Mouse (Mus musculus) thymus, postnatal 25 days (tissue): Measurements from ENCODE around the gene Dph7.
A peak's percentile ranks its signal among the peaks of the same experiment; 100 is the strongest.
"Not testable (repeated sequence)": the region's sequence is repeated elsewhere in the genome, so short reads cannot be mapped to it uniquely, and the experiment has no call there.

Experiments
- DNase-seq: peaks from one replicate; pipeline ENCODE4 v3.0.0; 2022

Gene Dph7

DNA sequence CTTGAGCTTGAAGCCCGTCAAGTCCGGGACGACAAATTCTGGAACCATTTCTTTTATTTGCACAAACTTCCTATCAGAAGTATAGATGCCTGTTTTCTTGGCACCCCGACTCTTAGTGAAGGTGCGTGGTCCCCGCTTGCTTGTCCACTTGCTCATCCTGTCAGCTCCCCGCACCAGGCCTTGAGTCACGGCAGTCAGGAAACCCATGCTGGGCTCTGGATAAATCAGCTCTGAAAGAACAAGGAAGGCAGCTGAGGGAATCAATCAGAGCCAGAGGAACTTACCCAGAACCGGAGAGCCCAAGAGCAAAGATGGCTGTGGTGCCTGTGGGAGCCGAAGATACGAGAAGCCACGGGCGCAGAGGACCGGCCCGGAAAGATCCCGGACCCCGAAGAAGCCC, 12.3 kb downstream of the Dph7 start:
- not testable (repeated sequence) for DNase-seq

DNA sequence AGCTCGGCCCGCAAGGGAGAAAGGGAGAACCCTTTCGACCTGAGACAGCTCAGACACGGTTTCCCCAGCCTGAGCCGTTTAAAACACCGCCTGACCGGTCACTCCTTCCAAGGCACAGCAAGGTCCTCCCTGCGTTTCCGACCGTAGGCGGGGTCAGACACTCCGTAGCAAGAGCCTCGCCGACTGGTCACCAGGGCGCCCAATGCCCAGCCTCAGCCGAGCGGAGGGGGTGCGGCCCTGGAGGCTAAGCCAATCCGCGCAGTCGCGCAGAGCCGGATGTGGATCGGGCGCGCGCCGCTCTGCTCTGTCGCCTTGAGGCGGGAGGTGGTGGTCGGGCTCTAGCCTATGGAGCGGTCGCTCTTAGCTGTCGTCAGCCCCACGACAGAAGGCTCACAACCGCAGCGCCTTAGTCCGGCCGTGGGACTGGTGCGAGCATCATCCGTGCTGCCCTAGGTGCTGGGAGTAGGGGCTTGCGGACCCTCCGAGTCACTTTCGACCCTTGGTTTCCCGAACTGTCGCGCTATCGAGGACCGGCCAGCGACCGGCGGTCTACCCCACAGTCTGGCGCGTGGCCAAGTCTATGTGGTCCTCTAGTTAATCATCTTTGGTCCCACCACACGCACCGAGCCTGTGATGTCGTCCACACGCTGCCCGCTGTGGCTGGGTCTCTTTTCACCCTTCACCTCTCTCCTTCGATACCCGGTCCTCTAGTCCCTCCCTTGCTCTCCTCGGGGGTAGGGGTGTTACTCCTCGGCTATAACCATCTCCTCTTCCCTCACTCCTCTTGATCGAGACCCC, 12.9 kb downstream of the Dph7 start, which contains the start of gene Mrpl41:
Mrpl41 (minus strand) TSS at position 193 of the 798 bp plus-strand sequence.
- peak; percentile 95 for DNase-seq

DNA sequence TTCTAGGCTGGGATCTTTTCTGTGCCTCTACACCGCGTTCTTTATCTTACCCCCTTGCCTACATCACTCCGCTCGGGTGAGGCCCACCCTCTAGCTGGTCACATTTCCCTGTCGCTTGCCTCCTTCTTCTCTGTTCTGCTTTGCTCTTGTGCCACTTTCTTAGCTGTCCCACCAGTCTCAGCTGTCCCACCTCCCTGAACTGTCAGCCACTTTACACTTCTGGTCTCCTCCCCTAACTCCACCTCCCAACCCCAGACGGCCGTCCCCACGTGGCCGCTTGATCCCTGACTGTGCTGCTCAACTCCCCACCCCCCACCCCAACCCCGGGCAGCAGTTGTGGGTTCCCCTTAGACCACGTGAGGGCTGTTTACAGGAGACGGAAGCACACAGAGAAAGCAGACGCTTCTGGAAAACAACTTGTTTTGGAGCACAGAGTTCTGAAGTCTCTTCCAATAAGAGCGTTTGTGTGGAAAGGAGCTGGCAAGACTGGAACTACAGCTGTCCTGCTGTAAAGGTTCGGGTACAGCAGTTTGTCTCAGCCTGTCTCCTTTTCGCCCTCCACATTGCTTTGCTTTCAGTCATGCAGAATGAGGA, 13.6 kb downstream of the Dph7 start, which contains the start of gene Pnpla7:
Pnpla7 (plus strand) TSS at position 330 of the 594 bp plus-strand sequence.
- DNase-seq = peak; percentile 82

DNA sequence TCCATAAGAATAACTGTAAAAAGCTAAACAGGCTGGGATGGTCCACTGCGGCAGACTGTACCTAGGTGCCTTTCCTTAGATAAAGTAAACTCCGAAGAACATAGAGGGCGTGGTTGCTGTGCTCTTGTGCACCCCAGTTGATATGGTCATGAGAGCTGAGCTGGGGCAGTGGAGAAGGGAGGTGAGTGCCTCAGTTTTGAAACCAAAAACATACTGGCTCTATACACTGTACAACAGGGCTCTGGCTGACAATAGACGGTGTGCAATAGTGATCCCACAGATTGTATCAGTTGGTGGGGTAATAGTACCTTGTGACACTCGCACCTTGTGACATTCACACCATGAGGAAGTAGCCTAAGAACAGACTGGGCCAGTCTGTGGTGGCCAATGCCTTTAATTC, 14.8 kb downstream of the Dph7 start:
- DNase-seq = no peak

DNA sequence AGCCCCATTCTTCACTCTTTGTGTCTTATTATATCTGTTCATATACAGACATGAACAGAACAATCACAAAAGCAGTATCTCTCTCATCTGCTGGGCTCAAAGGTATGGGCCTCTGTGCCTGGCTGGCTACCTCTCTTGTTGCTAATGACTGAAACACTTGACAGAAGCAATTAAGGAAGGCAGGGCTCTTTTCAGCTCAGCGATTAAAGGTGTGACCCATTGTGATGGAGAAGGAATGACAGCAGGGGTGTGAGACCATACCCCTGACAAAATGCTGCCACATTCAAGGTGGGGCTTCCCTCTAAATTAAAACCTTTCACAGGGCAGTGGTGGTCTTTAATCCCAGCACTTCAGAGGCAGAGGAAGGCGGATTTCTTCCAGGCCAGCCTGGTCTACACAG, 25.6 kb downstream of the Dph7 start:
- DNase-seq = no peak

DNA sequence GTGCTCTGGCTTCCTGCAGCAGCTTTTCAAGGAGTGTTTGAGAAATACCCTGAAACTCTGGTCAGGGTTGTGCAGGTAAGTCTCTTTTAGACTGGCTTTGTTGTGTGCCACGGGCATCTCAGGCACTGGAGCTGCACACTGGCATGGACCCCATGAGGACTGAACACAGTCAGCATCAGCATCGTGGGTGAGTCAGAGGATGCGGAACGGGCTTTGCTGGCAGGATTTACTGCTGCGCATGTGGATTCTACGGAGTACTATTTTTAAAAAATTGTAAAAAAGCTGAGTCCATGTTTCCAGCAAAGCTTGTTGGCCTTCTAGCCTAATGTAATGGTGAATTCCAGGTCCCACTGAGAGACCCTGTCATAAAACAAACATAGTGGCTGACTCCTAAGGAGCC, 33.1 kb downstream of the Dph7 start:
- DNase-seq = no peak

DNA sequence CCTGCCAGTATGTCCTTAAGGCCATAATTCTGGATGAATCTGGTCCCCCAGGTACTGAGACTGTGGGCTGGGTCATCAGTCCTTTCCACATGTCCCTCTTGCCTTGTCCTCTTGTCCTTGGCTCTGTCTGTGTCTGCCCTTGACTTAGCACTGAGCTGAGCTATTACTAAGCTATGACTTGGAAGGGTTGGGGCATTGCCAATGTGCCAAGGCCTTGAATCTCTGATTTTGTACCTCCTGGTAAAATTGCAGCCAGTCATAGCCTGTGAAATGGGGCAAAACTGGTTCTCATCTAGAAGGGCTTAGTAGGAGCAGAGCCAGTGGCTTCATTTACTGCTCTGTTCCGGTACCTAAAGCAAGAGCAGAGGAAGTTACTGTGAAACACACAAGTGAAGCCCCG, 34.3 kb downstream of the Dph7 start:
- no peak for DNase-seq

DNA sequence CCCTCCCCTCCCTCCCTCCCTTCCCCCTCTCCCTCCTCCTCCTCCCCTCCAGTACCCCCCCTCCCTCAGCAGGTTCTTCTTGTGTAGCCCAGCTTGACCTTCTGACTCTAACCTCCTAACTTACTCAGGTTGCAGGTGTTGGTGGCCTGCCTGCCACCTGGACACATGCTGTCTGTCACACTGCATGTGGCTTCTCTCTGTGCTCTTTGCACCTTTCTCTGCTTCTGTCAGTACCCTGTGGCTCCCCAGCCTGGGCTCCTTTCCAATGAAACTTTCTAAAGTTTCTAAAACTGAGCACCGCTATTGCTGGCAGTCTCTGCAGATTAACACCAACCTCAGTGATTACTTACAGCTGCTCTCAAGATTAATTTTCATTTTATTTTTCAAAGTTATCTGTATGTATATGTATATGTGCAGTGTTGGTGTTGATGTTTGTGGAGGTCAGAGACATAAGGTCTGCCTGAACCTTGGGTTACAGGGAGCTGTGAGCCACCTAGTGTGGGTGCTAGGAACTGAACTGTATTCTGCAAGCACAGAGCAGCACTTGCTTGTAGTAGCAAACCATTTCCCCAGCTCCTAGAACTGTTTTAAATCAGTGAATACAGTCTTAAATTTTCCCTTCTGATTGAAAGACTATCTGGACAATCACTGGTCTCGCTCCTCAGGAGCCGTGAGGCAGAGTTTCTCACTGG, 38.5 kb downstream of the Dph7 start:
- peak; percentile 44 for DNase-seq

DNA sequence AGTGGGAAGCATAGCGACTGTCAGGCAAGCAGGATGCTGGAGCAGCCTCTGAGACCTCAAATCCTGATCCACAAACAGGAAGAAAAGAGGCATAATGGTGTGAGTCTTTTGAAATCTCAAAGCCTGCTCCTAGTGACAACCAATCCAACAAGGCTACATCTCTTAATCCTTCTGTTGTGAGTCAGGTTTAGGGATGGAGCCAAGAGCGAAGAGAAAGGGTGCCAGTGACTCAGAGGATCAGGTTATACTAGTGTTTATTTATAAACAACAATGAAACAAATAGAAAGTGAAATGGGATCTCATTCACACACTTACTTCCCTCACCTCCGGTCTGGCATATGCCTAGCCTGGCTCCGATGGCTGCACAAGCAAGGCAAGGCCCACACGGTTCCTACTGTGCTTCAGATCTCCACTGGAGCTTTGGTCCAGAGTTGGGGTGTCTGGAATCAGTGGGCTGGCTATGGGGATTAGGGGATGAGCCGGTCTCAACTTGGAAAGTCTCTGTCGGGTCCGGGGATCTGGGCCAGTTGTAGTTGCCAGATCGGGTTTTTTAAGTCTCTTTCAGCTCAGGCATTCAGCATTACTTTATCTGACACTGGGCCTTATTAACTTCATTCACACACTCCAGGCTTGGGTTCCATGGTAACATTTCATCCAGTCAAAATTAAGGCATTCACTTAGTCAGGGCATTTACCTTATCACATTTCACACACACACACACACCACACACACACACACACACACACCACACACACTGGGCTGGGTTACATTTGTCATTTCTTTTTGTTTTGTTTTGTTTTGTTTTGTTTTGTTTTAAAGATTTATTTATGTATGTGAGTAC, 42.0 kb downstream of the Dph7 start:
- no peak for DNase-seq

DNA sequence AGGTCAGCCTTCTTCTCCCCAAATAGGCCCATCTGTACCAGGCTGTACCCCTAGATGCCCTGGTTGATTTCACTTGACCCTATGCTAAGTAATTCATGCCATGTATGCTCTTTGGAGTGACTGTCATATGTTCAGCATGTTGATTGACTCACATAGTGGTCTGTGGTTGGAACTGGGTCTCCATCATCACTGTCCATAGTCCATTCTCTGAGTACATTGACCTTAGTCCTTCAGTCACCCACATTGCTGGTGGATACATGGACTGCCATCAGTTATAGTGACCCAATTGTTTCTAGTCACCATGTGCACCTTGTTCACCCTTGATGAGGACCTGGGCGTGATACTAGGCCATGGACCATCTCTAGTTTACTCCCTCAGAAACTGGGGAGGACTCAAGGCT, 44.6 kb downstream of the Dph7 start:
- DNase-seq = no peak

DNA sequence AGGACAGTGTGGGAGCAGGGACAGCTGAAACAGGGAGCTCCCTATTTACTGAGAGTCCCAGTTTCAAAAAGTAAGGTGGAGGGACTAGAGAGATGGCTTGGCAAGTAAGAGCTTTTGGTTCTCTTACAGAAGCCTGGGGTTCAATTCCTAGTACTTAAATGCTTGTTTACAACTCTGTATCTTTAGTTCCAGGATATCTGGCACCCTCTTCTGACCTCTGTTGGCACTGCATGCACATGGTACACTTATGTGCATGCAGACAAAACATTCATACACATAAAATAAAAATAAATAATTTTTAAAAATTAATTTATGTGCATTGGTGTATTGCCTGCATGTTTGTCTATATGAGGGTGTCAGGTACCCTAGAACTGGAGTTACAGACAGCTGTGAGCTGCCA, 46.0 kb downstream of the Dph7 start:
- peak; percentile 14 for DNase-seq
